Mouse (Mus musculus) kidney, embryonic 14.5 days (tissue): ENCODE data around the gene Dnah8. TPM values are rescaled to one million over a fixed set of nuclear protein-coding genes. Genes with fewer than 3 reads are reported as not detected.

Source experiments
- ATAC-seq: fragments of 200-750 bp; cut with Nextera tagmentation; 2 replicates; pipeline ENCODE4 v1.8.0; 2017; ENCODE audit warnings: moderate number of reproducible peaks, mild to moderate bottlenecking, moderate TSS enrichment, moderate library complexity; ENCODE audit not compliant: low FRiP score, low TSS enrichment
- H3K27ac ChIP-seq: fragments of 300-500 bp; sonication (generic); 2 replicates; pipeline ENCODE4 v1.5.1; 2014; ENCODE audit warnings: low read depth, mild to moderate bottlenecking, low read length, moderate library complexity, mixed read lengths
- H3K27me3 ChIP-seq: fragments of 300-500 bp; sonication (generic); 2 replicates; pipeline ENCODE4 v1.6.1; 2014; ENCODE audit warnings: mild to moderate bottlenecking, low read length; ENCODE audit not compliant: control insufficient read depth, insufficient read depth
- H3K36me3 ChIP-seq: fragments of 300-500 bp; sonication (generic); 2 replicates; pipeline ENCODE4 v1.6.1; 2014; ENCODE audit warnings: low read length, mixed read lengths; ENCODE audit not compliant: control insufficient read depth, insufficient read depth
- H3K4me1 ChIP-seq: fragments of 300-500 bp; sonication (generic); 2 replicates; pipeline ENCODE4 v1.6.1; 2014; ENCODE audit warnings: low read length, mixed read lengths; ENCODE audit not compliant: control insufficient read depth, insufficient read depth
- H3K4me2 ChIP-seq: fragments of 300-500 bp; sonication (generic); replicated peaks from 2 replicates; pipeline ENCODE4 v1.6.1; 2014; ENCODE audit warnings: low read depth, mild to moderate bottlenecking, low read length
- H3K4me3 ChIP-seq: fragments of 300-500 bp; sonication (generic); 2 replicates; pipeline ENCODE4 v1.5.1; 2014; ENCODE audit warnings: mild to moderate bottlenecking, low read length
- H3K9ac ChIP-seq: fragments of 300-500 bp; sonication (generic); 2 replicates; pipeline ENCODE4 v1.6.1; 2014; ENCODE audit warnings: low read depth, mild to moderate bottlenecking, low read length, moderate library complexity
- H3K9me3 ChIP-seq: fragments of 300-500 bp; sonication (generic); 2 replicates; pipeline ENCODE4 v1.6.1; 2016; ENCODE audit warnings: low read length; ENCODE audit not compliant: control insufficient read depth
- WGBS: fragments of 180-500 bp; shearing (Covaris S2); extraction: QIAGEN DNeasy Blood & Tissue Kit; methylation state at CpG from one replicate; pipeline ENCODE4 v1.1.7; 2014; 5-methylcytosine and 5-hydroxymethylcytosine counted together
- polyA plus RNA-seq: library from polyadenylated mRNA; unstranded; fragments of >200 nt; fragmentation: Nextera tagmentation; extraction: Ambion mirVana; gene quantifications from 2 replicates; pipeline ENCODE4 v1.2.1, GENCODE M21; 2014

Gene Dnah8
- polyA plus RNA-seq, 1 experiment from 2014 or later, result 0.61 TPM

DNA sequence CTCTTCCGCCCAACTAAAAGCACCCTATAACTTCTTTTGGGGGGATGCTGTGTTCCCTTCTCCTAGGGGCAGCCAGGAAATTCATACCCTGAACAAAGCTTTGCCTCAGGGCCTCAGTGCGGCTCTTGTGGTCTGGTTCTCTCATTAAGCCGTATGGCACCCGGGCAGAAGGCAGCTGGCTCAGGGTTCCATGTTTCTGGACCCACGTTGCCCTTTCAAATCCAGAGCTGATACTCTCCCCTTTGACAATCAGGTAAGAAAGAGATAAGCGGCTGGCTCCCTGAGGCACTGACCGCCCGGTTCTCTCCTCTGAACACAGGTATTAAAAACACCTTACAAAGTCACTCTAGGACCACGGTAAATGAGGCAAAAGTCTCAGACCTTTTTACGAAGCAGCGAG lies 17.9 kb upstream of the Dnah8 start:
- H3K9ac ChIP-seq, result no peak overlapping the region
- 79% methylated on average over 11 of the region's 11 CpGs for WGBS
- no peak for ATAC-seq
- H3K27me3 ChIP-seq, result no peaks in the 10 kb centered on the region
- H3K27ac ChIP-seq, result no peak overlapping the region
- H3K4me3 ChIP-seq, result no peak overlapping the region
- no peaks in the 10 kb centered on the region for H3K9me3 ChIP-seq
- H3K4me1 ChIP-seq, result peaks cover 11% of the 10 kb centered on the region
- peaks cover 20% of the 10 kb centered on the region for H3K36me3 ChIP-seq
- H3K4me2 ChIP-seq, result no peak overlapping the region

DNA sequence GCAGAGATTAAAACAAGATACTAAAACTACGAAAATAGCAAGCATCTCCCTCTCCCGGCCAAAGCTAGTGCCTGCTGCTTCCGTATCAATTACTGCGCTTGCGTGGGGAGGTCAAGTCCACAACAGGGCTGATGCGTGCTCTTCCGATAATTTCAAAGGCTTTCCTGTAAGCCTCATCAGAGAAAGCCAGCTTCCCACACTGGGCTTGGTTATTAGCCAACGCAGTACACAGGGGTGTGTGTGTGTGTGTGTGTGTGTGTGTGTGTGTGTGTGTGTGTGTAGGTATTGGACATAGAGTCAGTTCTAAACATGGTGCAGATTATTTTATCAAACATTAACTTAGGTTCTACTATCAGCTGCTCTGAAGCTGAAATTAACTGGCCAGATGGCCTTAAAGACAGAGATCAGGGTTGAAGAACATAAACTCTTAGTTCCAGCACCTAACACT lies 17.5 kb upstream of the Dnah8 start:
- ATAC-seq, result no peak
- Histone ChIP-seq H3K9ac (no peak overlapping the region), H3K36me3 (peaks cover 20% of the 10 kb centered on the region), H3K4me3 (no peak overlapping the region), H3K4me1 (peaks cover 11% of the 10 kb centered on the region), H3K9me3 (no peaks in the 10 kb centered on the region), H3K27ac (no peak overlapping the region), H3K27me3 (no peaks in the 10 kb centered on the region), H3K4me2 (no peak overlapping the region)
- 88% methylated on average over 8 of the region's 8 CpGs for WGBS

DNA sequence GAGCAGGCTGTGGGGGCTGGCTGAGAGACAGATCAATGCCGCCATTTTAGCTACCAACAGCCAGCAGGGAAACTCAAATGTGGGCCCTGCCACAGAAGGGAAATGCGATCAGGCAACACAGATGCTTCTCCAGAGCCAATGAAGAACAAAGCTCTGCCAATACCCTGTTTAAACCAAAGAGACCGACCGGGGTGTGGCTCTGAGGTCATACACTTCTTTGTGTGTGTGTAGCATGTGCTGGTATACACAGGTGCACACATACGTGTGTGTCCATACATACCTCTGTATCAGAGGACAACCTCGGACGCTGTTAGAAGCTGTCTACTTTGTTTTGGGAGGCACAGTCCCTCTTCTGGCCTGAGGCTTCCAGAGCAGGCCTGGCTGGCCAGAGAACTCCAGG lies 16.8 kb upstream of the Dnah8 start:
- Histone ChIP-seq H3K9ac (no peak overlapping the region), H3K4me2 (no peak overlapping the region), H3K9me3 (no peaks in the 10 kb centered on the region), H3K27me3 (no peaks in the 10 kb centered on the region), H3K36me3 (peaks cover 13% of the 10 kb centered on the region), H3K4me3 (no peak overlapping the region), H3K4me1 (peaks cover 11% of the 10 kb centered on the region), H3K27ac (no peak overlapping the region)
- WGBS, result 91% methylated on average over 7 of the region's 7 CpGs
- no peak for ATAC-seq

GRCm38 (mm10) chr17:30607909-30608495 lies 16.2 kb upstream of the Dnah8 start:
- no peak overlapping the region for H3K9ac ChIP-seq
- no peak overlapping the region for H3K4me3 ChIP-seq
- H3K27me3 ChIP-seq, result no peaks in the 10 kb centered on the region
- no peaks in the 10 kb centered on the region for H3K9me3 ChIP-seq
- H3K27ac ChIP-seq, result no peak overlapping the region
- WGBS, result 66% methylated on average over 8 of the region's 8 CpGs
- H3K4me1 ChIP-seq, result peaks cover 11% of the 10 kb centered on the region
- H3K4me2 ChIP-seq, result no peak overlapping the region
- no peak for ATAC-seq
- peaks cover 8% of the 10 kb centered on the region; the same call in 1 of the 2 replicates for H3K36me3 ChIP-seq

- no peak overlapping the region for H3K27ac ChIP-seq
- no peaks in the 10 kb centered on the region for H3K27me3 ChIP-seq
- no peaks in the 10 kb centered on the region for H3K36me3 ChIP-seq
- no peak overlapping the region for H3K9ac ChIP-seq
- H3K4me1 ChIP-seq, result peaks cover 11% of the 10 kb centered on the region
- no peaks in the 10 kb centered on the region for H3K9me3 ChIP-seq
- WGBS, result 75% methylated on average over 16 of the region's 16 CpGs
- H3K4me3 ChIP-seq, result no peak overlapping the region
- no peak overlapping the region for H3K4me2 ChIP-seq
- no peak for ATAC-seq
Measured at GRCm38 (mm10) chr17:30609305-30609979, 14.7 kb upstream of the Dnah8 start.

DNA sequence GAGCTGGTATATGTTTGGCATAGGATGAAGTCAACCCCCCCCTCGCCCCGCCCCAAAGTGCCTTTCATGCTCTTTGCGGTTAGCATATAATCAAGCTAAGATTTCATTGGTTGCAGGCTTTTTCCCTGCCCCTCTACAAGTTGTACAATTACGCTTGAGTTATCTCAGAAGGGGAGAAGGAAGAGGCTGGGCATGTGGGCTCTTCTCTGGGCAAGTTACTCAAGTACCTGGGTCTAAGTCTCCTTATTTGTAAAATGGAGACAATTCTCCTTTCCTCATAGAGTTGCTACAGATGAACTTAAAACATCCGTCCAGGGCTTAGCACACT lies 14.2 kb upstream of the Dnah8 start:
- no peak for ATAC-seq
- H3K4me1 ChIP-seq, result peaks cover 11% of the 10 kb centered on the region
- H3K9me3 ChIP-seq, result no peaks in the 10 kb centered on the region
- no peak overlapping the region for H3K4me2 ChIP-seq
- no peak overlapping the region for H3K9ac ChIP-seq
- no peaks in the 10 kb centered on the region for H3K36me3 ChIP-seq
- H3K27me3 ChIP-seq, result no peaks in the 10 kb centered on the region
- no peak overlapping the region for H3K27ac ChIP-seq
- 98% methylated on average over 5 of the region's 5 CpGs for WGBS
- H3K4me3 ChIP-seq, result no peak overlapping the region

- 81% methylated on average over 1 of the region's 1 CpGs for WGBS
- peaks cover 11% of the 10 kb centered on the region for H3K4me1 ChIP-seq
- ATAC-seq, result no peak
- no peak overlapping the region for H3K4me2 ChIP-seq
- no peak overlapping the region for H3K27ac ChIP-seq
- no peak overlapping the region for H3K4me3 ChIP-seq
- no peaks in the 10 kb centered on the region for H3K27me3 ChIP-seq
- no peaks in the 10 kb centered on the region for H3K9me3 ChIP-seq
- no peak overlapping the region for H3K9ac ChIP-seq
- H3K36me3 ChIP-seq, result no peaks in the 10 kb centered on the region
Measured at GRCm38 (mm10) chr17:30610739-30611138, 13.4 kb upstream of the Dnah8 start.

GRCm38 (mm10) chr17:30611221-30612074 lies 12.7 kb upstream of the Dnah8 start:
- Histone ChIP-seq H3K4me3 (peak overlapping the region; percentile 58), H3K4me2 (peak overlapping the region; percentile 55), H3K27me3 (no peaks in the 10 kb centered on the region), H3K4me1 (peaks cover 11% of the 10 kb centered on the region), H3K36me3 (no peaks in the 10 kb centered on the region), H3K9ac (peak overlapping the region; percentile 65), H3K27ac (peak overlapping the region; percentile 63; the same call in 1 of the 2 replicates), H3K9me3 (no peaks in the 10 kb centered on the region)
- WGBS, result 25% methylated on average over 18 of the region's 18 CpGs
- no peak for ATAC-seq
